Mouse (Mus musculus) cerebellum, adult 18-20 months (tissue): ENCODE results near the gene Sgf29.

Source experiments
- DNase-seq, 2 experiments: peaks; one replicate each; pipeline ENCODE4 v3.0.0; 2021

Gene Sgf29

GRCm38 (mm10) chr7:126708175-126708952 lies 59.3 kb downstream of the Sgf29 start:
- DNase-seq = no peak

GRCm38 (mm10) chr7:126710266-126710665 lies 61.2 kb downstream of the Sgf29 start:
- no peak for DNase-seq

GRCm38 (mm10) chr7:126711910-126712309 lies 62.8 kb downstream of the Sgf29 start:
- no peak for DNase-seq

GRCm38 (mm10) chr7:126715679-126716078 lies 66.6 kb downstream of the Sgf29 start:
- DNase-seq = no peak

GRCm38 (mm10) chr7:126717566-126717965 lies 68.5 kb downstream of the Sgf29 start:
- no peak for DNase-seq

- DNase-seq = no peak
Measured at GRCm38 (mm10) chr7:126718787-126719337, 69.8 kb downstream of the Sgf29 start.

- no peak for DNase-seq
Measured at GRCm38 (mm10) chr7:126721635-126722034, 72.5 kb downstream of the Sgf29 start.
